Mouse (Mus musculus): ENCODE data around the gene Gm45062. TPM values are rescaled to one million over a fixed set of nuclear protein-coding genes. Genes with fewer than 3 reads are reported as not detected.

Gene Gm45062
- total RNA-seq, 2 experiments from 2014 or later = 1.4 to 2.1 TPM

DNA sequence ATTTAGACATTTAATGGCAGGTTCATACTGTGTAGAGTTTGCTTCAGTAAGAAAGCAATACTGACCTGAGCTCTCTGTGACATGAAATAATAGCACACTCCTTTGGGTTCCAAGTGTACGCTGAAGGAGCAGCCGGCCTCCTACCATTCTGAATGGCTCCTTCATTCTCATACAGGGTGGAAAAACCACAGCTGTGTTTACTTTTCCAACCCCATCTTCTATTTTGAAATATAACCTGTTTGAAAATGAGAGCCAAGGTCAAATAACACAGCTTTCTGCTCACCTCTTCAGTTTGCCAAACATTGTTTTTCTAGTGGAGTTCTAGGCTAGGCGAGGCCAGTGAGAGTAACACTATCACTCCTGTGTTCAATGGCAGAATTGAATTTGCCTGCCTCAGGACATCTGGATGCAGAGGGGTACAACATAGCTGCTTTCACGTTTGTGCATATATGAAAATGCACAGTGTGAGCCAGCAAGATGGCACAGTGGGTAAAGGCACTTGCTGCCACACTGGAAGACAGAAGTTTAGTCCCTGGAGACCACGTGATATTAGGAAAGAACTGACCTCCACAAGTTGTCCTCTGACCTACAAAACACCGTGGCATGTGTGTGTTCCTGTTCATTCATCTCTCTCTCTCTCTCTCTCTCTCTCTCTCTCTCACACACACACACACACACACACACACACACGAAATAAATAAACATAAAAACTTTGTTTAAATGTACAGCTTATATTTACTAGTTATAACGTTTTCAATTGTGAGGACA, 157.7 kb downstream of the Gm45062 start:
- peak; percentile 17 for DNase-seq

DNA sequence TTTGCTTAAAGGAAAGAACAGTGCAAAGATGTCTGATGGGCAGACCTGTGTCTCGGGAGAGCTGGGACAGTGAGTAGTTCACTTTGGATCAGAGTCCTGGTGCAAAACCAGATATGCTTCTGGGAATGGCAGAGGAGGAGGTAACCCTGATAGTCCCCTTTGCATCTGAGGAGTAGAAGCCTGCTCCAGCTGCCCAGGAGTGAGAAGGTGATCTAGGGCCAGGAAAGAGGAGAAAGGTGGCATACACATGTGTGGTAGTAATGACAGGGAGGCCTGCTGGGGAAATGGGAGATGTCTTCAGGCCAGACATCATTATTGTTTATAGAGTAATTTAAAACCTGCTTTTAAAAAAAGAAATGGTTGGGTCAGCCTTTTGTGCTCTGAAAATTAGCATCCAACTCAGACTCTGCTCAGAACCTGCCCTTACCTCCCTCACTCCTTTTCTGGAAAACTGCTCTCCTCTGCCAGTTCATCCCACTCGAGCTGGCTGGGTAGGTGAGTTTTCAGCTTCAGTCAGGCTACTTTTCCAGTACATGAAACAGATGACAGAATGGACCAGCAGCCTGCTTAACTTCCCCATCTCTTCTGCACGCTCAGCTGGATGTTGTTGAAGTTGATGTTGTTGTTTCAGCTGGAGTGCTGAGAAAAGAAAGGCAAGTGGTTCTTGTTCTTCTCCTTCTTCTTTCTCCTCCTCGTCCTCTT, 160.4 kb downstream of the Gm45062 start:
- DNase-seq = no peak

DNA sequence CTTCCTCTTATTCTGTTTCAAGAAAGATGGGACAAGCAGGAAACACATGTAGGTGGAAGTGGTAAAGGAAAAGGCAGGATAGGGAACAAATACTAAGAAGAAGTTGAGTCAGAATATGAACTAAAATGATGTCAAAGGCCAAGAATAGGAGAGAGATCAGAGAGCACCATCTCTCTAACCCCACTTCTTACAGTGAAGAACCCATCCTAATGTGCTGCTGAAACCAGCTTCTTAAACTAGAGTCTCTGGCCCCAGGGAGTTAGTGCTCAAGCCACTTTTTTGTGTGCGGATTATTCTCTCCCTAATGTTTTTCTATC, 160.9 kb downstream of the Gm45062 start:
- no peak for DNase-seq

DNA sequence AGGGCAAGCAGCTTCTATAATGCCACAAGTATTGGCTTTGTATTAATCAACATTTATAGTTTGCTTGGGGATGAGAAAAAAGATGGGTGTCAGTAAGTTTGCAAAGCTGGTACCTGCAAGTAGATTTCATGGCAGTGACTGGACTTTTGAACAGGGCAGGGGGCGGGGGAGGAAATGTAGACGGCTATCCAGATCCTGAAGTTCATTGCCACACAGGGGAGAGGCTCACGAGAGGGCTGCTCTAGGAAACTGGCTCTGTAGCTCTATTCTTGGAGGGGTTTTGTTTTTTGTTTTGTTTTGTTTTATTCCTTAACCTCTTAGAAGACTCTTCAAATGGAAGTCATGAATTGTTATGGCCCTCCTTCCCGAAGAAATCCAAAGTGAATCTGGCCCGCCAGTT, 162.2 kb downstream of the Gm45062 start:
- DNase-seq = no peak

GRCm38 (mm10) chr6:8421959-8422581, 162.8 kb downstream of the Gm45062 start:
- peak; percentile 38 for DNase-seq

GRCm38 (mm10) chr6:8423142-8423541, 163.9 kb downstream of the Gm45062 start:
- no peak for DNase-seq

DNA sequence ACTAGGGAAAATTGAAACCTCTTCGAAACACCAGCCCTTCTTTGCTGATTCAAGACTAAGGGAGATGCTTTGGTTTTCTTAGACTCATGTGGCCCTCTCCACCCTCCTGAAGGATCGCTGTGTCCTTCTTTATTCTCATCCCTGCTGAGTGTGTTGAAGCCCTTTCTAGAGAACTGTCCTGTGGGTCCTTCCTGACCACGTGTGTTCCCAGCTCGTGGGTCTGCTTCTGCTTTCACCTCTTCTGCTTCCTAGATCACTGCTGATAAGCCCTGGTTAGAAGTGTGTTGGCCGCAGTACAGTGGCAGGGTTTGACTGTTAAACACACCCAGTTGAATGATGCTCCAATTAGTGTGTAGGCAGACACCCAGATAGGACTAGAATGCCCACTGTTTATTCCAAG, 168.4 kb downstream of the Gm45062 start:
- no peak for DNase-seq

GRCm38 (mm10) chr6:8430610-8431234, 171.5 kb downstream of the Gm45062 start:
- no peak for DNase-seq

DNA sequence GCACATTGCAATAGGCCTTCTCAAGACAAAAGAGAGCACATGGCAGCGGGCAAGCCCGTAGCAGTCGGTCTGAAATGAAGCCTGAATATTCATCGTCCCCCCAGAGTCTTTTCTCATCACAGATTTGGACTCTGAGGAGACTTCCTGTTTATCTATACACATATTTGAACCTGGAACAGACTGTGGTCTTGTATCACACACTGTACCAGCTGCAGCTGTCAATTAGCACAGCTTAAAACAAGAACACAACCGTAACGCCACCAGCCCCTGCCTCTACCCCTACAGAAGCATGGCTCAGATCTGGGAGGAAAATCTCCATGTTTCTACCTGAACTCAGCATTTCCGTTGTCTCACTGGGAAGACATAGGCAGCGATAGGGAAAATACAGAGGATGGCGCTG, 173.9 kb downstream of the Gm45062 start:
- no peak for DNase-seq

DNA sequence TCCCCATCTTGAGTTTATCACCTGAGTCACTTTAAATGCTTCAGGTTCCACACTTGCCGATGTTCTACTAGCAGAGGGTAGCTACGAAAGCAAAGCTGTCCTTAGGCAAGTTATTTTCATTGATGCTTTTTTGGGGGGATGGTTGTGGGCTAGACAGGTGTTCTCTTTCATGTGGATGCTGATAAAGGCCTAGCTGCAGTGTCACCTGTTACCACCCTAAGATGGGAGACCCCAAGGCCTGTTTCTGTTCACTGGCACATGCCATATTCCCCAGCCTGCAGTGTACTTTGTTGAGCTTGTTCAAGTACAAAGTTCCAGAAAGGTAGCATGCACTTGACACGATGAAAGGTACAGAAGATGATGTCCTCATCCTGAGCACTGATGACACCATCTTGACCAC, 178.7 kb downstream of the Gm45062 start:
- no peak for DNase-seq

GRCm38 (mm10) chr6:8441814-8442213, 182.6 kb downstream of the Gm45062 start:
- no peak for DNase-seq

GRCm38 (mm10) chr6:8446786-8447185, 187.5 kb downstream of the Gm45062 start:
- peak; percentile 17 for DNase-seq

DNA sequence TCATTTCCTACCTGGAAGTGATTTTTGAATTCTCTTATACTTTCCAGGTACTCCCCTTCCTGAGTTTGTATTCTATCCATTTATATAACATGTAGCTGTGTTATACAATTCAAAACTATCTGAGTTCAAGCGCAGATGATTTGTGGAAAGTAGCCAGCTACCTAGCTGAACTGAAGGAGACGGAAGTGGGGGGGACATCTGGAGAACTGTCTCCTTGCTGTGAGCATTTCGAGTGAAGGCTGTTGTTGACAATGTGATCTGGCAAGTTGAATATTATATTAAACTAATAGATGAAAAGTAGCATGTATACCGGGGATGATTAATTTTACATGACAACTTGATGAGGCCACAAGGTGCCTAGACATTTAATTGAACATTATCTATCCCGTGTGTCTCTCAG, 196.3 kb downstream of the Gm45062 start:
- no peak for DNase-seq

DNA sequence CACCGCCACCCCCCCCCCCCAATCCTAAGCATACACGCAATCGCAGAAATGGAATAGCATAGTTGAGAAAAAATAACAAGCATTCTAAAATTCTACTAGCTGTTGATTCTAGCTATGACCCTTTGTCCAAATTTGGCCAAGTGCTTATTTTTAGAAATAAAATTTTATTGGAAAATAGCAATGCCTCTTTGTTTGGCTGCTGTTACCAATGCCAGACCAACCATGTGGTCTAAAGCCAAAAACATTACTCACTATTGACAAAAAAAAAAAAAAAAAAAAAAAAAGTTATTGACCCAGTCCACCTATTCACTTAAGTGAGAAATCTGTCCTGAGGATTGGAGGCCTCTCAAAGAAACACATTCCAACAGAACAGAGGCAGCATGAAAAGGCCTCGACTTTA, 199.3 kb downstream of the Gm45062 start:
- DNase-seq = no peak

DNA sequence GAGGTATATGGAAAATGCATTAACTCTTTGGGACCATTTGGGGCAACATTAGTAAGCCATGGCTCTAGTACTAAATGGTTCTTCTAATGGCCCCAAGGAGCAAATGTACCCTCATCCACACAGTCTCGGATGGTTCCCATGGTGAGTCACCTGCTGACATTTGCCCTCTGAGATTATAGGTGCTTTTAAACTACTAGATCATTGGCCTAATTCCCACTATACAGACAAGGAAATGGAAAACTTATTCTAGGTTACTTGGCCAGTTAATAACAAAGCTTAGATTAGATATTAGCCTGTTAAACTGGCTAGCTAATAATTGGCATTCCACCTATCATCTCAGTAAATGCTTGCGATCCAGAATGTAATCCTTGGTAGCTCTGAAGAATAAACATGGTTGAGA, 203.2 kb downstream of the Gm45062 start:
- DNase-seq = no peak

GRCm38 (mm10) chr6:8465388-8465787, 206.1 kb downstream of the Gm45062 start:
- no peak for DNase-seq

DNA sequence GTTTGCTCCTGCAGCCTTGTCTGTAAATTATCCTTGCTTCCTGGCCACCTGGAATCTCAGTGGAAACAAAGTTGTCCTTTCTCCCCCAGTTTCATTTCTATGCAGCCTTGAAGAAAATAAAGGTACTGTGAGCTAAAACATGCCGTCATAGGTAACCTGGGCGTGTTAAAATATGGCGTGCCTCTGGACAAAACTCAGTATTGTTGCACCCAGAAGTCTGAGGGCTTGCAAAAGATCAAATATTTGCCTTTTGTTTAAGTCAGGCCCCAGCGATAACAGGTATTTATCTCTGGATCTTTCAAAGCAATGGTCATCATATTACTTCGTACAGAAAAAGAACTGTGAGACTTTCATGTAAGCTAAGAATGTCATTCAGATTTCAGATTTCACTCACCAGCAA, 206.7 kb downstream of the Gm45062 start:
- DNase-seq = no peak

- DNase-seq = no peak
Measured at GRCm38 (mm10) chr6:8467667-8468337, 208.6 kb downstream of the Gm45062 start.

- DNase-seq = no peak
Measured at GRCm38 (mm10) chr6:8469918-8470317, 210.7 kb downstream of the Gm45062 start.

DNA sequence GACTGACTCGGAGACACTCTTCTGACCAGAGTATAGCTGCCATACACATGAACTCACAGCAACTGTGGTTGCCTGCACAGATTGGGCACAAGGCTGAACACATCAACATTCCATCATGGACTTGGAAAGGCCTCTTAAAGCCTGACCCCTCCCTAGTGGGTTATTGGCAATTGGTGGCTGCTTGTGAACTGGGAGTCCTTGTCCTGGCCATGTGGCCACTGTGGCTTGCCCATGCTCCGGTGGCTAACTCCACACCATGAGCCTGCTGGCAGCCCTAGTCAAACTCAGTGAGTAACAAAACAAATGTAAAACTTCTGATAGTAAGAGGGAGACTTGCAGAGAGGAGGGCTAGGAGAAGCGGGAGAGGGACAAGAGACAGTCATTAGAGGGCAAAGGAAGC, 212.9 kb downstream of the Gm45062 start:
- DNase-seq = peak; percentile 25

DNA sequence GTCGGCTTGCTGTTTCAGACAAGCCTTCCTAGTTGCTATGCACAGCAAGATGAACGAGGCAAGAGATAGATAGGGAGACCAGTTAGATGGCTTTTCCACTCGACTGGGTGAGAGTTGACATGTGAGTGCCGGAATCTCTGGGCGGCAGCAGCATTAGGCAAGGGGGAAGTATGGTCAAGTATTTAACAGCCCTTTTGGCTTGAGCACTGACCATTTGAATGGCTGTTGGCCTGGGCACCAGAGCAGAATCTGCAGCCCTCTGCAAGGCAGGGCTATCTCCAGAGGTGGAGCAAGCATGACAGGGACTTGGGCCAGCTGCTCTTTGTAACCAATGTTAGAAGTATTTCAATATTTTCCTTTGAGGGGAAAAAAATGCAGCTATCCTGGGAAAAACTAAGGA, 213.7 kb downstream of the Gm45062 start:
- peak; percentile 40 for DNase-seq

GRCm38 (mm10) chr6:8473498-8473897, 214.2 kb downstream of the Gm45062 start:
- peak; percentile 47 for DNase-seq

- DNase-seq = no peak
Measured at GRCm38 (mm10) chr6:8474316-8474715, 215.1 kb downstream of the Gm45062 start.

Data from adrenal gland, postnatal 10 days (tissue).